8 mouse cellular contexts compared by ENCODE assay signal in the genomic region with DNA sequence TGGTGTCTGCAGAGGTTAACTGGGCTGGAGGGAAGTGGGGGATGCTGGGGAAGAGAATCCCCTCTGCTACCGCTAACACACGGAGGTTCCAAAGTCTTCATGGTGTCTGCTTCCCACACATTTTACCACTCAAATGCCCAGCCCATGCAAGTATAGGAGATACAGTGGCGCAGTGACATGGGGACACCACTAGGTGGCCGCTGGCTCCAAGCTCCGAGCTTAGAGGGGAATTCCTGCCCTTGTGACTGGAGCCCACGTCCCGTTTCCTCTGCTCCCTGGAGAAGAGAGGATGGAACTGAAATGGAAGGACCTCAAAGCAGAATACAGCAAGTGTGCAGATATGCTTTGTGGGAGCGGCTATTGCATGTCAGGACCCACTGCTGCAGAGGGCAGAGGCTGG.
A peak's percentile ranks its signal among the peaks of the same experiment; 100 is the strongest.
DNase-seq lines count a peak whose midpoint lies in the region; TF ChIP-seq lines count a peak whose summit lies in the region.

No protein-coding gene starts in this region.

- peak; percentile 87 for TF ChIP-seq CTCF in gastrocnemius, adult 2 months (IDR thresholded peaks at IDR 0.05)

- 0 out of 2 replicates have a peak, but pooled peaks cover 4% of the 10 kb centered on the region for H3K4me1 ChIP-seq in embryonic facial prominence, embryonic 10.5 days

- no peaks in the 10 kb centered on the region for H3K9me3 ChIP-seq in embryonic facial prominence, embryonic 10.5 days

- H3K27ac ChIP-seq in gastrocnemius, adult 2 months = no peak overlapping the region
- H3K27ac ChIP-seq in embryonic facial prominence, embryonic 10.5 days (replicated peaks) = no peak overlapping the region

- DNase-seq in gastrocnemius, adult 2 months = peak; percentile 56
- DNase-seq in gastrocnemius, postnatal 25 days = no peak
- peak; percentile 20 for DNase-seq in urinary bladder, postnatal 25 days (ENCODE audit: low spot score)
- no peak for DNase-seq in urinary bladder, postnatal 4 days (ENCODE audit: low spot score in 2 of 2)
- DNase-seq in embryonic facial prominence, embryonic 10.5 days (ENCODE audit: low spot score) = peak; percentile 68
- DNase-seq in kidney, postnatal 10 days = peak; percentile 76
- DNase-seq in lung, postnatal 25 days (ENCODE audit: low spot score) = peak; percentile 42
- DNase-seq in thymus, postnatal 14 days = peak; percentile 26

- intact Hi-C loops in gastrocnemius, adult 2 months (cut with DNase I) = no loop called here

- H3K36me3 ChIP-seq in embryonic facial prominence, embryonic 10.5 days (replicated peaks) = no peaks in the 10 kb centered on the region

- no peak overlapping the region for H3K4me3 ChIP-seq in gastrocnemius, adult 2 months
- no peak overlapping the region for H3K4me3 ChIP-seq in embryonic facial prominence, embryonic 10.5 days

- 17% methylated on average over 8 of the region's 8 CpGs for WGBS in embryonic facial prominence, embryonic 10.5 days

- H3K27me3 ChIP-seq in embryonic facial prominence, embryonic 10.5 days (replicated peaks; ENCODE audit: low read depth, poor library complexity, severe bottlenecking) = peaks cover 39% of the 10 kb centered on the region

Comparison
In these comparisons a context has a peak if more than half of its experiments do, and no peak if none do; other contexts are left out.
1. DNase-seq: peak in gastrocnemius, adult 2 months (single experiment), urinary bladder, postnatal 25 days (single experiment), embryonic facial prominence, embryonic 10.5 days (single experiment), kidney, postnatal 10 days (single experiment), lung, postnatal 25 days (single experiment) and thymus, postnatal 14 days (single experiment); none in gastrocnemius, postnatal 25 days (single experiment) and urinary bladder, postnatal 4 days (0 of 2).